ENCODE assay signal across 8 mouse cellular contexts in genomic region chr19:11768163-11768562, GRCm38 (mm10). TPM values are rescaled to one million over a fixed set of nuclear protein-coding genes. Genes with fewer than 3 reads are reported as not detected.
DNase-seq lines count a peak whose midpoint lies in the region; ATAC-seq and TF ChIP-seq lines count a peak whose summit lies in the region.

No protein-coding gene starts in this region.

- no peak overlapping the region for H3K4me3 ChIP-seq in intestine, postnatal 0 days (ENCODE audit: low read depth, low read length)
- no peak overlapping the region for H3K4me3 ChIP-seq in intestine, embryonic 16.5 days (ENCODE audit: low read length)
- no peak overlapping the region for H3K4me3 ChIP-seq in embryonic fibroblast, embryonic 13.5 days (ENCODE audit: insufficient read depth, low read length)
- H3K4me3 ChIP-seq in midbrain, embryonic 13.5 days (replicated peaks) = no peak overlapping the region

- no peak for TF ChIP-seq POLR2A in embryonic fibroblast, embryonic 13.5 days (IDR thresholded peaks at IDR 0.05; ENCODE audit: low read depth, low read length)

- no peak overlapping the region for H3K27ac ChIP-seq in intestine, postnatal 0 days (ENCODE audit: low read depth, low read length)
- no peak overlapping the region for H3K27ac ChIP-seq in intestine, embryonic 16.5 days (ENCODE audit: low read length)
- no peak overlapping the region for H3K27ac ChIP-seq in embryonic fibroblast, embryonic 13.5 days (ENCODE audit: insufficient read depth, low read length)
- H3K27ac ChIP-seq in midbrain, embryonic 13.5 days = no peak overlapping the region

- H3K4me2 ChIP-seq in intestine, postnatal 0 days (replicated peaks; ENCODE audit: low read depth) = no peak overlapping the region
- H3K4me2 ChIP-seq in intestine, embryonic 16.5 days (ENCODE audit: low read depth, low read length) = no peak overlapping the region
- no peak overlapping the region for H3K4me2 ChIP-seq in midbrain, embryonic 13.5 days (replicated peaks)

- no peaks in the 10 kb centered on the region for H3K27me3 ChIP-seq in intestine, postnatal 0 days (replicated peaks; ENCODE audit: control insufficient read depth, insufficient read depth, low read length)
- no peaks in the 10 kb centered on the region for H3K27me3 ChIP-seq in intestine, embryonic 16.5 days (replicated peaks; ENCODE audit: control insufficient read depth, insufficient read depth, low read length)
- peaks cover 4% of the 10 kb centered on the region; the same call in 1 of the 2 replicates for H3K27me3 ChIP-seq in midbrain, embryonic 13.5 days

- no peaks in the 10 kb centered on the region for H3K4me1 ChIP-seq in intestine, postnatal 0 days (replicated peaks; ENCODE audit: control insufficient read depth, insufficient read depth, low read length)
- peaks cover 4% of the 10 kb centered on the region for H3K4me1 ChIP-seq in intestine, embryonic 16.5 days (ENCODE audit: control insufficient read depth, insufficient read depth, low read length)
- H3K4me1 ChIP-seq in embryonic fibroblast, embryonic 13.5 days (ENCODE audit: control insufficient read depth, insufficient read depth, low read length) = peaks cover 2% of the 10 kb centered on the region; the same call in 1 of the 2 replicates
- peaks cover 15% of the 10 kb centered on the region for H3K4me1 ChIP-seq in midbrain, embryonic 13.5 days (replicated peaks)

- no peak for ATAC-seq in intestine, postnatal 0 days
- ATAC-seq in intestine, embryonic 16.5 days = no peak
- no peak for ATAC-seq in midbrain, embryonic 13.5 days

- no peaks in the 10 kb centered on the region for H3K9me3 ChIP-seq in intestine, postnatal 0 days (ENCODE audit: control insufficient read depth)
- no peaks in the 10 kb centered on the region for H3K9me3 ChIP-seq in intestine, embryonic 16.5 days (ENCODE audit: control insufficient read depth, low read length)
- no peaks in the 10 kb centered on the region for H3K9me3 ChIP-seq in midbrain, embryonic 13.5 days

- DNase-seq in A20 (ENCODE audit: low read depth, low spot score) = peak; percentile 78
- DNase-seq in MEL-GATA-1-ER (ENCODE audit: extremely low read depth, low read depth) = peak; percentile 44
- peak; percentile 76 for DNase-seq in retina, embryonic 14.5 days (ENCODE audit: low spot score)
- DNase-seq in urinary bladder, postnatal 10 days (ENCODE audit: low spot score) = no peak

- TF ChIP-seq CTCF in intestine, postnatal 0 days (IDR thresholded peaks at IDR 0.05; ENCODE audit: low read depth) = peak; percentile 86
- peak; percentile 64; the same call in 1 of the 2 replicates for TF ChIP-seq CTCF in embryonic fibroblast, embryonic 13.5 days (IDR thresholded peaks at IDR 0.05; ENCODE audit: borderline replicate concordance, insufficient read depth, low read length)

- H3K9ac ChIP-seq in intestine, postnatal 0 days (ENCODE audit: low read depth, low read length) = no peak overlapping the region
- H3K9ac ChIP-seq in intestine, embryonic 16.5 days (ENCODE audit: low read depth, low read length) = no peak overlapping the region
- no peak overlapping the region for H3K9ac ChIP-seq in midbrain, embryonic 13.5 days (replicated peaks)

- 5% methylated on average over 3 of the region's 3 CpGs for WGBS in intestine, postnatal 0 days
- WGBS in intestine, embryonic 16.5 days = 7% methylated on average over 3 of the region's 3 CpGs
- 17% methylated on average over 3 of the region's 3 CpGs for WGBS in midbrain, embryonic 13.5 days

- H3K36me3 ChIP-seq in intestine, postnatal 0 days (ENCODE audit: control insufficient read depth, insufficient read depth) = no peaks in the 10 kb centered on the region
- H3K36me3 ChIP-seq in intestine, embryonic 16.5 days (ENCODE audit: control insufficient read depth, insufficient read depth, low read length) = no peaks in the 10 kb centered on the region
- H3K36me3 ChIP-seq in midbrain, embryonic 13.5 days = peaks cover 7% of the 10 kb centered on the region; the same call in 1 of the 2 replicates

RNA-seq across cellular contexts. Expression of gene Mrpl16, which starts 2.0 kb away (rescaled TPM):
- 54.0 and 54.7 TPM in 2 replicates for polyA plus RNA-seq in intestine, postnatal 0 days (2015; fragmentation: Nextera tagmentation; extraction: Ambion mirVana)
- 56.3 and 62.2 TPM in 2 replicates for polyA plus RNA-seq in intestine, embryonic 16.5 days (2015; fragmentation: Nextera tagmentation; extraction: Ambion mirVana)
- polyA plus RNA-seq in embryonic fibroblast, embryonic 13.5 days (2011; ENCODE audit: insufficient read length, low read depth, missing spikeins) = 29.2 and 34.4 TPM in 2 replicates
- polyA plus RNA-seq in midbrain, embryonic 13.5 days (2015; fragmentation: Nextera tagmentation; extraction: Ambion mirVana) = 42.8 and 47.4 TPM in 2 replicates

RNA-seq across cellular contexts. Expression of gene Gif, which starts 20.8 kb away (rescaled TPM):
- not detected in 2 replicates for polyA plus RNA-seq in intestine, postnatal 0 days (2015; fragmentation: Nextera tagmentation; extraction: Ambion mirVana)
- polyA plus RNA-seq in intestine, embryonic 16.5 days (2015; fragmentation: Nextera tagmentation; extraction: Ambion mirVana) = not detected in 2 replicates
- not detected in 2 replicates for polyA plus RNA-seq in embryonic fibroblast, embryonic 13.5 days (2011; ENCODE audit: insufficient read length, low read depth, missing spikeins)
- polyA plus RNA-seq in midbrain, embryonic 13.5 days (2015; fragmentation: Nextera tagmentation; extraction: Ambion mirVana) = not detected in 2 replicates

RNA-seq across cellular contexts. Expression of gene Stx3, which starts 51.0 kb away (rescaled TPM):
- 125 and 137 TPM in 2 replicates for polyA plus RNA-seq in intestine, postnatal 0 days (2015; fragmentation: Nextera tagmentation; extraction: Ambion mirVana)
- 55.8 and 70.2 TPM in 2 replicates for polyA plus RNA-seq in intestine, embryonic 16.5 days (2015; fragmentation: Nextera tagmentation; extraction: Ambion mirVana)
- polyA plus RNA-seq in embryonic fibroblast, embryonic 13.5 days (2011; ENCODE audit: insufficient read length, low read depth, missing spikeins) = 10.4 and 14.8 TPM in 2 replicates
- polyA plus RNA-seq in midbrain, embryonic 13.5 days (2015; fragmentation: Nextera tagmentation; extraction: Ambion mirVana) = 20.7 and 24.1 TPM in 2 replicates
